Mouse (Mus musculus): ENCODE measurements around the gene Rnase1. TPM values are rescaled to one million over a fixed set of nuclear protein-coding genes. Genes with fewer than 3 reads are reported as not detected.
"Not testable (repeated sequence)": the region's sequence is repeated elsewhere in the genome, so short reads cannot be mapped to it uniquely, and the experiment has no call there.

The Rnase1 gene
- total and polyA plus RNA-seq, 2 experiments from 2014 or later = 0.23 TPM; not detected in 1

GRCm38 (mm10) chr14:51098300-51098699 is 48.3 kb downstream of the Rnase1 start:
- ATAC-seq (ENCODE audit: insufficient read depth, low read depth); H3K9me3 ChIP-seq (replicated peaks; ENCODE audit: control insufficient read depth, low read length): not testable (repeated sequence)
- TF ChIP-seq CTCF (IDR thresholded peaks at IDR 0.05; ENCODE audit: low read depth) = peak; percentile 57

GRCm38 (mm10) chr14:51095736-51096524 is 50.7 kb downstream of the Rnase1 start:
- no peak overlapping the region for H3K27ac ChIP-seq (ENCODE audit: low read depth)
- no peak for TF ChIP-seq EP300 (IDR thresholded peaks at IDR 0.05; ENCODE audit: low read depth)
- TF ChIP-seq CTCF (IDR thresholded peaks at IDR 0.05; ENCODE audit: low read depth) = no peak
- H3K9ac ChIP-seq (replicated peaks; ENCODE audit: low read depth, low read length) = no peak overlapping the region
- DNase-seq (ENCODE audit: low spot score) (no peak), ATAC-seq (ENCODE audit: insufficient read depth, low read depth) (no peak)
- H3K9me3 ChIP-seq (replicated peaks; ENCODE audit: control insufficient read depth, low read length) = no peaks in the 10 kb centered on the region
- WGBS = 52% methylated on average over 9 of the region's 9 CpGs
- H3K36me3 ChIP-seq (replicated peaks; ENCODE audit: control insufficient read depth, insufficient read depth, low read length) = no peaks in the 10 kb centered on the region
- no peaks in the 10 kb centered on the region for H3K27me3 ChIP-seq (ENCODE audit: control insufficient read depth, insufficient read depth, low read length)
- H3K4me2 ChIP-seq (ENCODE audit: low read depth, low read length) = no peak overlapping the region
- no peaks in the 10 kb centered on the region for H3K4me1 ChIP-seq (ENCODE audit: control insufficient read depth, insufficient read depth)
- H3K4me3 ChIP-seq (ENCODE audit: low read depth, low read length) = no peak overlapping the region

More at GRCm38 (mm10) chr14:51098300-51098699, 48.3 kb downstream of the Rnase1 start:
- H3K4me3 ChIP-seq (ENCODE audit: low read depth, low read length); H3K36me3 ChIP-seq (replicated peaks; ENCODE audit: control insufficient read depth, insufficient read depth, low read length); H3K27me3 ChIP-seq (ENCODE audit: control insufficient read depth, insufficient read depth, low read length); H3K4me2 ChIP-seq (ENCODE audit: low read depth, low read length); H3K4me1 ChIP-seq (ENCODE audit: control insufficient read depth, insufficient read depth); H3K27ac ChIP-seq (ENCODE audit: low read depth); H3K9ac ChIP-seq (replicated peaks; ENCODE audit: low read depth, low read length): not testable (repeated sequence)
- peak; percentile 20 for DNase-seq (ENCODE audit: low spot score)
- WGBS = 11% methylated on average over 1 of the region's 1 CpGs

Other genes starting within 250 kb of the Rnase1 start
- not detected in 2 replicates for gene Klhl33, start 249.3 kb downstream of the Rnase1 start, total RNA-seq (2014; rRNA removed; ENCODE audit: low replicate concordance)
- 0.85 and 1.4 TPM in 2 replicates for gene Klhl33, start 249.3 kb downstream of the Rnase1 start, polyA plus RNA-seq (2015; fragmentation: Nextera tagmentation; extraction: Ambion mirVana)
- 81.8 and 106 TPM in 2 replicates for gene Osgep, start 221.9 kb downstream of the Rnase1 start, total RNA-seq (2014; rRNA removed; ENCODE audit: low replicate concordance)
- gene Osgep, start 221.9 kb downstream of the Rnase1 start, polyA plus RNA-seq (2015; fragmentation: Nextera tagmentation; extraction: Ambion mirVana) = 93.3 and 96.6 TPM in 2 replicates
- gene Apex1, start 221.8 kb downstream of the Rnase1 start, total RNA-seq (2014; rRNA removed; ENCODE audit: low replicate concordance) = 44.3 and 52.7 TPM in 2 replicates
- 70.3 and 77.2 TPM in 2 replicates for gene Apex1, start 221.8 kb downstream of the Rnase1 start, polyA plus RNA-seq (2015; fragmentation: Nextera tagmentation; extraction: Ambion mirVana)
- gene Pip4p1, start 215.9 kb downstream of the Rnase1 start, total RNA-seq (2014; rRNA removed; ENCODE audit: low replicate concordance) = 16.6 and 39.0 TPM in 2 replicates
- 20.4 and 24.8 TPM in 2 replicates for gene Pip4p1, start 215.9 kb downstream of the Rnase1 start, polyA plus RNA-seq (2015; fragmentation: Nextera tagmentation; extraction: Ambion mirVana)
- 15.7 and 22.3 TPM in 2 replicates for gene Pnp, start 215.7 kb downstream of the Rnase1 start, total RNA-seq (2014; rRNA removed; ENCODE audit: low replicate concordance)
- gene Pnp, start 215.7 kb downstream of the Rnase1 start, polyA plus RNA-seq (2015; fragmentation: Nextera tagmentation; extraction: Ambion mirVana) = 20.5 and 22.2 TPM in 2 replicates
- 17.5 TPM in 1 of 2 replicates, not detected in the other for gene Gm49342, start 202.3 kb downstream of the Rnase1 start, total RNA-seq (2014; rRNA removed; ENCODE audit: low replicate concordance)
- gene Gm49342, start 202.3 kb downstream of the Rnase1 start, polyA plus RNA-seq (2015; fragmentation: Nextera tagmentation; extraction: Ambion mirVana) = not detected in 2 replicates
- gene Pnp2, start 190.8 kb downstream of the Rnase1 start, total RNA-seq (2014; rRNA removed; ENCODE audit: low replicate concordance) = 0.46 TPM in 1 of 2 replicates, not detected in the other
- gene Pnp2, start 190.8 kb downstream of the Rnase1 start, polyA plus RNA-seq (2015; fragmentation: Nextera tagmentation; extraction: Ambion mirVana) = 0.27 TPM in 2 replicates
- not detected in 2 replicates for gene Rnase10, start 139.0 kb downstream of the Rnase1 start, total RNA-seq (2014; rRNA removed; ENCODE audit: low replicate concordance)
- 0.32 and 0.38 TPM in 2 replicates for gene Rnase10, start 139.0 kb downstream of the Rnase1 start, polyA plus RNA-seq (2015; fragmentation: Nextera tagmentation; extraction: Ambion mirVana)
- not detected in 2 replicates for gene Rnase9, start 104.9 kb downstream of the Rnase1 start, total RNA-seq (2014; rRNA removed; ENCODE audit: low replicate concordance)
- gene Rnase9, start 104.9 kb downstream of the Rnase1 start, polyA plus RNA-seq (2015; fragmentation: Nextera tagmentation; extraction: Ambion mirVana) = not detected in 2 replicates
- gene Rnase11, start 96.6 kb downstream of the Rnase1 start, total RNA-seq (2014; rRNA removed; ENCODE audit: low replicate concordance) = not detected in 2 replicates
- not detected in 2 replicates for gene Rnase11, start 96.6 kb downstream of the Rnase1 start, polyA plus RNA-seq (2015; fragmentation: Nextera tagmentation; extraction: Ambion mirVana)
- not detected in 2 replicates for gene Rnase12, start 89.1 kb downstream of the Rnase1 start, total RNA-seq (2014; rRNA removed; ENCODE audit: low replicate concordance)
- 0.40 TPM in 1 of 2 replicates, not detected in the other for gene Rnase12, start 89.1 kb downstream of the Rnase1 start, polyA plus RNA-seq (2015; fragmentation: Nextera tagmentation; extraction: Ambion mirVana)
- not detected in 2 replicates for gene Olfr750, start 72.3 kb downstream of the Rnase1 start, total RNA-seq (2014; rRNA removed; ENCODE audit: low replicate concordance)
- gene Olfr750, start 72.3 kb downstream of the Rnase1 start, polyA plus RNA-seq (2015; fragmentation: Nextera tagmentation; extraction: Ambion mirVana) = not detected in 2 replicates
- gene Rnase4, start 55.7 kb downstream of the Rnase1 start, total RNA-seq (2014; rRNA removed; ENCODE audit: low replicate concordance) = 53.3 and 58.1 TPM in 2 replicates
- gene Rnase4, start 55.7 kb downstream of the Rnase1 start, polyA plus RNA-seq (2015; fragmentation: Nextera tagmentation; extraction: Ambion mirVana) = 29.1 and 32.5 TPM in 2 replicates
- 9.3 TPM in 1 of 2 replicates, not detected in the other for gene Ang, start 55.6 kb downstream of the Rnase1 start, total RNA-seq (2014; rRNA removed; ENCODE audit: low replicate concordance)
- 2.6 and 2.9 TPM in 2 replicates for gene Ang, start 55.6 kb downstream of the Rnase1 start, polyA plus RNA-seq (2015; fragmentation: Nextera tagmentation; extraction: Ambion mirVana)
- not detected in 2 replicates for gene Eddm3b, start 32.4 kb downstream of the Rnase1 start, total RNA-seq (2014; rRNA removed; ENCODE audit: low replicate concordance)
- gene Eddm3b, start 32.4 kb downstream of the Rnase1 start, polyA plus RNA-seq (2015; fragmentation: Nextera tagmentation; extraction: Ambion mirVana) = not detected in 2 replicates
- not detected in 2 replicates for gene Rnase6, start 22.9 kb downstream of the Rnase1 start, total RNA-seq (2014; rRNA removed; ENCODE audit: low replicate concordance)
- 0.63 and 0.81 TPM in 2 replicates for gene Rnase6, start 22.9 kb downstream of the Rnase1 start, polyA plus RNA-seq (2015; fragmentation: Nextera tagmentation; extraction: Ambion mirVana)
- not detected in 2 replicates for gene Rnase2b, start 15.5 kb upstream of the Rnase1 start, total RNA-seq (2014; rRNA removed; ENCODE audit: low replicate concordance)
- not detected in 2 replicates for gene Rnase2b, start 15.5 kb upstream of the Rnase1 start, polyA plus RNA-seq (2015; fragmentation: Nextera tagmentation; extraction: Ambion mirVana)
- not detected in 2 replicates for gene Ang2, start 52.4 kb upstream of the Rnase1 start, total RNA-seq (2014; rRNA removed; ENCODE audit: low replicate concordance)
- not detected in 2 replicates for gene Ang2, start 52.4 kb upstream of the Rnase1 start, polyA plus RNA-seq (2015; fragmentation: Nextera tagmentation; extraction: Ambion mirVana)
- not detected in 2 replicates for gene Ear14, start 56.6 kb upstream of the Rnase1 start, total RNA-seq (2014; rRNA removed; ENCODE audit: low replicate concordance)
- gene Ear14, start 56.6 kb upstream of the Rnase1 start, polyA plus RNA-seq (2015; fragmentation: Nextera tagmentation; extraction: Ambion mirVana) = not detected in 2 replicates
- not detected in 2 replicates for gene Rnase2a, start 109.3 kb upstream of the Rnase1 start, total RNA-seq (2014; rRNA removed; ENCODE audit: low replicate concordance)
- gene Rnase2a, start 109.3 kb upstream of the Rnase1 start, polyA plus RNA-seq (2015; fragmentation: Nextera tagmentation; extraction: Ambion mirVana) = not detected in 2 replicates
- not detected in 2 replicates for gene Gm7247, start 215.0 kb upstream of the Rnase1 start, total RNA-seq (2014; rRNA removed; ENCODE audit: low replicate concordance)
- not detected in 2 replicates for gene Gm7247, start 215.0 kb upstream of the Rnase1 start, polyA plus RNA-seq (2015; fragmentation: Nextera tagmentation; extraction: Ambion mirVana)

Data from heart, postnatal 0 days (tissue).